Mouse (Mus musculus): ENCODE results near the gene Serinc2.

Serinc2 gene

DNA sequence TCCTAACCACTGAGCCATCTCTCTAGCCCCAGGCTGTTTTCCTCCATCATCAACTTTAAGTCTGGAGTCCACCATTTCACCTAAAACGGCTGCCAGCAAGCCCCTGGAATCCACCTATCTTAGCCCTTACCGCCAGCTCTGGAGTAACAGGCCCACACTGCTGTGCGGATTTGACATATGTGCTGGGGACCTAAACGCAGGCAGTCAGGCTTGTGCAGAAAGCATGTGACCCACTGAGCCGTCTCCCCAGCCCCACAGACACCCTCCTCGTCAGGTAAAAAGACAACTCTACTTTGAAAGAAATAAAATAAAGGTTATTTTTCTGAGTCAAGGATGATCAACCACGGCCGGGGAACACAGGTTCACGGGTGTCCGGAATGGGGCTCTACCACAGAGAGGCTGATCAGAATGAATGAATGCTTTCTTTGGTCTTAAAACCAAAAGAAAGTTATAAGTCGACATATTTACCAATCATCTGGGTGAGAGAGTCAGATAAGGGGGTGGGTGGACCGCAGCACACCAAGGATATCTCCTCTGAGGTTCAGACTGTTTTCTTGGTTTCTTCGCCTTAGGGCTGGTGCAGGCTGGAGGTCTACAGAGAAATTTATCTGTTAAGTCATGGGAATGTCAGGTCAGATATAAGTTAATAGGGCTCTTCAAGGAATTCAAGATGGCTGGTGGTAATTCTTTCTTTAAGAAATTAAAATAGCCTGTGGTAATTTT lies 17.4 kb upstream of the Serinc2 start:
- no peak for DNase-seq

- peak; percentile 37 for DNase-seq
Measured at GRCm38 (mm10) chr4:130295047-130295745, 16.2 kb upstream of the Serinc2 start.

- no peak for DNase-seq
Measured at GRCm38 (mm10) chr4:130294513-130294912, 15.5 kb upstream of the Serinc2 start.

DNA sequence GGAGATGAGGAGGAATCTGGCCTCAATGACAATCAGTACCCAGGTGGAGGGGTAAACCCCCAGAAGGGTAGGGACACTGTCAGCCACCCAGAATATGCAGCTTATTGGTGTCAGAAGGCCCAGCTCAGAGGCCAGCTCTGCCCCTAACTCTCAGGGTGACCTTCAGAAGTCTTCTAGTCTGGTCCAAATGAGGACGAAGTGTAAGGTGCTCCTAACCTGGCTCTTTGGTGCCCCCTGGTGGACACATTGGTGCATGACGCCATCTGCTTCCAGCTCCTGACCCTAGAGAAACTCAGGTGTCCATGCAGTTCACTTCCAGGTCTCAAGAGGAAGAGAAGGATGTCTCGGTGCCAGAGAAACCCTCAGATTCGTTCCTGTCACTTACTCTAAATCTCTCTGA lies 13.3 kb upstream of the Serinc2 start:
- peak; percentile 88 for DNase-seq

DNA sequence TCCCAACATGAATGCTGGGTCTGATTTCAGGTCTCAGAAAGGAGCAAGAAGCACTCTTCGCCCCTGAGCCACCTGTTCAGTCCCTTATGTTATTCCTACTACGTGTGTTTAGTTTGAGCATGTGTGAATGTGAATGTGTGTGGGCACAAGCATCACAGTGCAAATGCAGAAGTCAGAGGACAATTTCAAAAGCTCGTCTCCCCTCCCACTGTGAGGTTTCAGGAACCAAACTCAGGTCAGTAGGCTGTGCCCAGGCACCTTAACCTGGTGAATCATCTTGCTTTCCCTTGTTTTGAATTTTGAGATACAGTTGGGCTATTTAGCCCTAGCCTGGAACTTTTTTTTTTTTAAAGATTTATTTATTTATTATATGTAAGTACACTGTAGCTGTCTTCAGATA lies 10.8 kb upstream of the Serinc2 start:
- no peak for DNase-seq

- DNase-seq = no peak
Measured at GRCm38 (mm10) chr4:130286531-130286930, 7.5 kb upstream of the Serinc2 start.

- DNase-seq = no peak
Measured at GRCm38 (mm10) chr4:130283826-130284225, 4.8 kb upstream of the Serinc2 start.

DNA sequence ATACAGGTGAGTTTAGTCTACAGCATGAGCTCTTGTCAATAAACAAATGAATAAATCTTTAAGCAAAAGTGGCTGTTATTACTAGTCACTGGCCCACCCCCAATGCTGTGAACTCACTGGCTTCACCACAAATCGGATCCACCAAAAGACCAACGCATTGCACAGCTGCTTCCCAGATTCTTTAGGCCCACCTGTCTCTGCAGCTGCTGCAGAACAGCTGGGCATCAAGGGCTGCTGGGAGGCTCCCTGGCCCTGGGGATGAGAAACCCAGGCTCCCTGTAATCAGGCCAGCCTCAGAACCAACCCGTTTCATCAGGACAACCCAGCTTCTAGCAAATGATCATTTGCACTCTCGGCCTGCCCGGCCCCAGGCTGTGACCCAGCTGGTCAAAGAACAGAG lies 3.9 kb upstream of the Serinc2 start:
- no peak for DNase-seq

DNA sequence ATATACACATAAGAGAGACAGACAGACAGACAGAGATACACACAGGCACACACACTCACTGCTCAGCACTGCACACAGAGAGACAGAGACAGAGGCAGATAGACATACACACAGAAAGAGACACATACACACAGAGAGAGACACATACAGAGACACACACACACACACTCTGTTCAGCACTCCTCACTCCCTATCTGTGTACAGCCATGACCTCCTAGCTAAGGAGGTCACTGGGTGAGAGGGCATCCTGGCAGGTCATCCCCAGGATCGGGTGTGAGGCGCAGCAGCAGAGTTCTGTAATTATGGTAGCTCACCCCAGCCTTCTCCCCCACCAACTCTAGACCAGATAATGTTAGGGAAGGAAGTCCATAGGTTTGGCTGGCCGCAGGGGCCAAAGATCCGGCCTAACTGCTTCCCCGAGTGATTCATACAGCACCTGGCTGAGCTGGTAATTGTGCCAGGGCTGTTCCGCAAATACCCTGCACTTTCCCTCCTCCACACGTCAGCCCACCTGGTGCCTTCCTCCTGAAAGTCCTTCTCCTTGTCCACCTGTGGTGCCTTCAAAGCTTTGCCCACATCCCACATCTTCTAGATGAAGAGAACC lies 2.3 kb downstream of the Serinc2 start:
- DNase-seq = no peak

DNA sequence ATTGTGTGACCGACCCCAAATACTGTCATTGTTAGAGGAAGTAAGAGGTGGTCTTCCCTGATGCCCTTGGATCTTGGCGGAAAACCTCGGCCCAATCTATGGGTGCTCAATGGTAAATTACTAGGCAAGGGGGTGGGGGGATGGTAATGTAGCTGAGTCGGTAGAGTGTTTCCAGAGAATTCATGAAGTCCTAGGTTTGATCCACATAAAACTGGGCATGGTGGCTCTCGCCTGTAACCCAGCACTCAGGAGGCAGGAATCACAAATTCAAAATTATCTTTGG lies 3.2 kb downstream of the Serinc2 start:
- no peak for DNase-seq

GRCm38 (mm10) chr4:130275016-130275822 lies 3.8 kb downstream of the Serinc2 start:
- peak; percentile 71 for DNase-seq

DNA sequence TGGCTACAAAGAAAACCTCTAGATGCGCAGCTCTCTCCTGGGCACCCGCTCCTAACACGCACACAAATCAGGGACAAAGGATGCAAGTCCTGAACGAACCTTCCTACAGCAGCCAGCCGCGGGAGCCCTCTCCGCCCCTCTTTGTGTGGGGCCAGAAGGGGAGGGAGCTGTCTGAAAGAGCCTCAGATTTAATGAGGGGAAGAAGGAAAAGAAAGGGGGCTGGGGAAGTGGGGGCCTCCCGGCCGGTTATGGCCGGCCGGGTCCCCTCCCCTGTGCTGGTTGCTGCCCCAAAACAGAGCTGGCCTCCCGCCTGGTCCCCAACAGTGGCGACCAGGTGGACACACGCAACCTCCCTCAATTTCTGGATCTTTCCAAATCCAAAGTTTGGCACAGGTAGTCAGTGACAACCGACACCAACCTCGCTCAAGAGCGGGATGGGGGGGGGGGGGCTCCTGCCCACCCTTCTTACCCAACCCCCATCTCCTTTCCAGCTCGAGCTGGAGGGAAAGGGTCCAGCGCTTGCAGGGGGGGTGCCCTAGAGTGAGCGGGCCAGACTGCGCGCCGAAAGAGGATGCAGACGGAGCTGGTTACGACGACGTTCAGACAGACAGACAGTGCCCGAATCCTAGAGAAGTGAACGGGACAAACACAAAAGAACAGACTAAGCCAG lies 4.5 kb downstream of the Serinc2 start:
- peak; percentile 27 for DNase-seq

DNA sequence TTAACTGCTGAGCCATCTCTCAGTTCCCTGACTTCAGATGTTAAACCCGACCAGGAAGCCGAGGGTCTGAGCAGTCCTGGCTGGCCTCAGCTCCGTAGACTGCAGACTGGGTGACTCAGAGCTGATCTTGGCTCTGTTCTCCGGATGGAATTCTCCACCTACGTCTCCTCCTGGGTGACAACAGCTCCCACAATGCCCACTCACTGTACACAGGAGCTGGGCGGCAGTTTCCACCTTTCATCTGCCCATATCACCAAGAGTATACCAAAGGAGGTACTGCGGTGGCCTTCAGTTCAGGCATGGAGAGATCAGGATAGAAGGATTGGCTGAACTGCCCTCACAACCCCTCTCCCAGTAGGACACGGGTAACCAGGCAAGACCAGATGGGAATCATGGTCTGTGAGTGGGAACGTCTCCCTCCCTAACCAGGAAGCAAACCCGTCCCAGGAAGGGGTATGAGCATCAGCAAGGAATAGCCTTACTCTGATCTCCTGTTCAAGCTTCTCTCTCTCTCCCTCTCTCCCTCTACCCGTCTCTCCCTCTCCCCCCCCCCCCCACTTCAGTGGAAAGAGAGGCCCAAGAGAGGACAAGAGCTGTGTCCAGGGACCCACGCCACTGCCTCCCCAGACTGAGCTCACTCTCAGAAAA lies 5.2 kb downstream of the Serinc2 start:
- peak; percentile 21 for DNase-seq

DNA sequence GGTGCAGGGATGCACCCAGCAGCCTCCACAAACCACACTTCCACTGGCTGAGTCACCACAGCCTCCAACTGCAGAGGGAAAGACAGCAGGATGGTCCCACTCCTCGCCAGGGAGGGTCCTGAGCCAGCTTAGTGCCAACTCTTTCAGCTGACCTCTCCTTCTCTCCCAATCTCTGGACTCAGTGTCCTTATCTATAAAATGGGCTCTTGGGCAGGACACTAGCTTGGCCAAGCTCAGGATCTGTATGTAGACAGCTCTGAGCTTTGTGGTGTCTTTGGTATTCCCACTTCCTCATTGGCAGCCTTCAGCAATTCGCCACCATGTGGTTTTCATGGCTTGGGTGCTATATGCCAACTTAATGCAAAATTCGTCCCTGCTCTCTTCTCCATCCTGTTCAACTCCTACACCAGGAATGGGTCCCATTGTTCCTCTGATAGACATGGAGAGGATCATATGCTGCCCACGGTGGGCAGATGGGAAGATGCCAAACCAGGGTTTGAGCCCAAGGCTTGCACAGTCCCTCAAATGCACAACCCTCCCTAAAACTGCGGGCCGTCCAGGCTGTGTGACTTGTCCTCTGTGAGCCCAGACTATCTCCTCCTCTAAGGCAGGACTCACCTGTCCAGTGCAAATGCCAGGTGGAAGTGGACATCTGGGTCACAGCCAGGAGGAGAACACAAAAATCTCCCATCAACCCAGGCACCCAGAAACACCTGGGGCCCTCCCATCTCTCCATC lies 8.2 kb downstream of the Serinc2 start:
- DNase-seq = no peak

DNA sequence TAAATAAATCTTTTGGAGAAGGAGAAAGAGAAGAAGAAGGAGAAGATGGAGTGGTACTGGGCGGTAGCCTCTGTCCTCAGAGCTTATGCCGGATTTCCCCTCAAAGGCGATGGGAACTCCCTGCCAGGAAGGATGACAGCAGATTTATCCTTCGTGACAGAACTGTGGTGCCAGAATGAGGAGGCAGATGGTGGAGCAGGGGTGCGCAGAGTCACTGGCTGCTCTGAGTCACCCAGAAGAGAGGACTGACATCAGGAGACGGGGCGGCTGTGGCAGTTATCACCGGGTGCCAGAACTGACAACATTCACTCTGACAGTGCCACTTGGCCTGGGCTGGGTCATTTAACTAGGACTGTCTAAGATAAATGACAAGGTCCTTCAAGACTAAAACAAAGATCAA lies 8.9 kb downstream of the Serinc2 start:
- no peak for DNase-seq

DNA sequence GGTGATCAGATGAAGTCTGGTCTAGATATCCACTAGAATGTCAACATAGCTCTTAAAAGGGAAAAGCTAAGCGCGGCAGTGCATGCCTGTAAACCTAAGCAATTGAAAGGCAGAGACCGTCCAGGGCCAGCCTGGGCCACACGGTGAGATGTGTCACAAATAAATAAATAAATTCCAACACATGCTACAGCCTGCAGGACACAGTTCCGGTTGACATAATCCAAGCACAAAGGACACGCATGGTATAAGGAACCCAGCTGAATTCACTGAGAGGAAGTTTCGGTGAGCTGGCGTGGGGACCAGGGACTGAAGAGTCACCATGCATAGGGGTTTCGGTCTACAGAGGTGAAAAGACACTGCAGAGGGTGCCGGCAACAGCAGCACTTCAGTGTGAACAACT lies 10.3 kb downstream of the Serinc2 start:
- no peak for DNase-seq

- peak; percentile 61 for DNase-seq
Measured at GRCm38 (mm10) chr4:130267069-130267468, 11.9 kb downstream of the Serinc2 start.

- DNase-seq = no peak
Measured at GRCm38 (mm10) chr4:130266601-130267000, 12.4 kb downstream of the Serinc2 start.

GRCm38 (mm10) chr4:130264698-130265349 lies 14.2 kb downstream of the Serinc2 start:
- peak; percentile 82 for DNase-seq

DNA sequence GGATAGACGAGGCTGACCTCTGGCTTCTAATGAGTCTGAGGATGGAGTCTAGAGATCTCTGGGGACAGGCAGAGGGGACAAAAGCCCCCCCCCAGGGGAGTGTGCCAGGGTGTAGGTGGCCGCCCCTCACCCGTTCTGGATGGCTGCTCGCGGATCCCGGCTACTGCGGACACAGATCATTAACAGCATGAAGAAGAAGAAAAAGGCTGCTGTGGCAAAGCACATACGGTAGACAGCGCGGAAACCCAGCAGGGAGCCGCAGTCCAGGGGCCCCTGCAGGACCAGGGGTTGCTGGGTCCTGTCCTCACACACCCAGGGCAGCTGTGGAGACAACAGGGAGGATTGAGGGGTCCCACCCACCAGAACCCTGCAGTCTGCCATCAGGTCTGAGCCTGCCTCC lies 14.9 kb downstream of the Serinc2 start:
- no peak for DNase-seq

- no peak for DNase-seq
Measured at GRCm38 (mm10) chr4:130260406-130260805, 18.6 kb downstream of the Serinc2 start.

Measured in kidney, postnatal 10 days (tissue).